Mouse (Mus musculus) cerebellum, adult (tissue): ENCODE measurements around the gene Rtn4r.

Experiments
- ATAC-seq: cut with Nextera tagmentation; 2 replicates; pipeline ENCODE4 v1.9.2; 2017; ENCODE audit warnings: mild to moderate bottlenecking, moderate library complexity, mixed read lengths; ENCODE audit not compliant: insufficient number of reproducible peaks, low FRiP score, low TSS enrichment

Gene Rtn4r

GRCm38 (mm10) chr16:18152769-18153445 is 25.5 kb downstream of the Rtn4r start:
- ATAC-seq = no peak

- ATAC-seq = peak; percentile 57
Measured at GRCm38 (mm10) chr16:18154521-18155171, 27.2 kb downstream of the Rtn4r start.

GRCm38 (mm10) chr16:18156579-18157350 is 29.3 kb downstream of the Rtn4r start:
- ATAC-seq = no peak

GRCm38 (mm10) chr16:18159255-18159654 is 31.8 kb downstream of the Rtn4r start:
- ATAC-seq = no peak

- ATAC-seq = no peak
Measured at GRCm38 (mm10) chr16:18159778-18160177, 32.3 kb downstream of the Rtn4r start.

- no peak for ATAC-seq
Measured at GRCm38 (mm10) chr16:18160514-18160913, 33.1 kb downstream of the Rtn4r start.

- no peak for ATAC-seq
Measured at GRCm38 (mm10) chr16:18161190-18161589, 33.7 kb downstream of the Rtn4r start.

- ATAC-seq = no peak
Measured at GRCm38 (mm10) chr16:18164642-18165238, 37.3 kb downstream of the Rtn4r start.

- no peak for ATAC-seq
Measured at GRCm38 (mm10) chr16:18166613-18167190, 39.3 kb downstream of the Rtn4r start.

GRCm38 (mm10) chr16:18169156-18169555 is 41.7 kb downstream of the Rtn4r start:
- ATAC-seq = no peak

GRCm38 (mm10) chr16:18169776-18170175 is 42.3 kb downstream of the Rtn4r start:
- ATAC-seq = no peak

- peak; percentile 9; the same call in 1 of the 2 replicates for ATAC-seq
Measured at GRCm38 (mm10) chr16:18172266-18172855, 44.9 kb downstream of the Rtn4r start.

- no peak for ATAC-seq
Measured at GRCm38 (mm10) chr16:18173231-18173630, 45.8 kb downstream of the Rtn4r start.

GRCm38 (mm10) chr16:18173788-18174187 is 46.3 kb downstream of the Rtn4r start:
- no peak for ATAC-seq

GRCm38 (mm10) chr16:18175817-18176541 is 48.5 kb downstream of the Rtn4r start:
- no peak for ATAC-seq

- no peak for ATAC-seq
Measured at GRCm38 (mm10) chr16:18176758-18177157, 49.3 kb downstream of the Rtn4r start.

- ATAC-seq = no peak
Measured at GRCm38 (mm10) chr16:18179591-18179990, 52.1 kb downstream of the Rtn4r start.

GRCm38 (mm10) chr16:18181398-18181797 is 54.0 kb downstream of the Rtn4r start:
- no peak for ATAC-seq

GRCm38 (mm10) chr16:18182766-18183165 is 55.3 kb downstream of the Rtn4r start:
- ATAC-seq = no peak
